Mouse (Mus musculus): ENCODE data around the gene Zbtb48.
A peak's percentile ranks its signal among the peaks of the same experiment; 100 is the strongest.

DNA sequence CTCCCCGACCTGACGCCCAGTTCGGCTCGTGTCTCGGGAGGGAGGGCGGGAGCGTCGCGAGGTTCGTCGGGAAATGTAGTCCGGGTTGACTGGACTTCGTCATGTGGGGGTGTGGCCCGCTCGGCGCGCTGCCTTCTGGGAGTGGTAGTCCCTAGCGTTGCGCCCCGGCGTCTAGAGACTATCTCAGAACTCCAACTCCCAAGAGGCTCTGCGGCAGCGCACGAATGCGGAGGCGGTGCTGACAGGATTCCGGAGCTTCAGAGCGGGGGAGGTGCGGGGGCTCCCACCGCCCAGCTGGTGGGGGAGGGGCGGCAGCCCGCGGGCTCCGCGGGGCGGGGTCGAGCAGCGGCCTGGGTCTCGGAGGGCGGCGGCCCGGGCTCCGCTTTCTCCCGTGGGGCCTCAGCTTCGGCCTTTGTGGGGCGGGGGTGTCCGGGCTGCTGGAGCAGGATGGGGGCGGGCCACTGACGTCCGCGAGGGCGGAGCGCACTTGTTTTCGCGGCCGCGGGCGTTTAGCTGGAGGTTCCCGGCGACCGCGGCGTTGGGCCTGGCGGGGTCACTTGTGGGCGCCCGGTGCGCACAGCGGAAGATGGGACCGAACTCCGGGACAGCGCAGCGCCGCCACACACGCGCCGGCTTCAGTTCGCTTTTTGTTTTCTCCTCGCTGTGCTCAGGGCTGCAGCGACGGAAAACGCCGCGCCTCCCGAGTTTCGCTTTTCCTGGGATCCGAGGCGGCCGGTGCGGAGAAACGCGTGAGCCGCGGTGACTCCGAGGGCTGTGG is 31.1 kb downstream of the Zbtb48 start, which contains the start of gene Phf13:
- TF ChIP-seq EP300 (IDR thresholded peaks at IDR 0.05): no peak
- peak; percentile 19; the same call in 1 of the 2 replicates for TF ChIP-seq CTCF (IDR thresholded peaks at IDR 0.05)

Data from lung, postnatal 0 days (tissue).